14 mouse cellular contexts compared by ENCODE assay signal in genomic region chr11:75008270-75008669, GRCm38 (mm10).
"Had no signal": no experiment of that assay in that cellular context is flagged by ENCODE, and none has a peak within 500 bp of the region (broad histone marks: within the 10 kb centered on the region; RNA-seq: fewer than 3 reads in every experiment).

No protein-coding gene starts in this region.

- H3K4me3 ChIP-seq: layer of hippocampus, adult 2 months; limb, embryonic 12.5 days; midbrain, embryonic 10.5 days; neural tube, embryonic 12.5 days had no signal

- H3K4me2 ChIP-seq: limb, embryonic 12.5 days; neural tube, embryonic 12.5 days had no signal

- H3K9ac ChIP-seq: limb, embryonic 12.5 days; liver, embryonic 14.5 days; neural tube, embryonic 12.5 days had no signal

- H3K9me3 ChIP-seq: limb, embryonic 12.5 days; midbrain, embryonic 10.5 days; neural tube, embryonic 12.5 days had no signal

- ATAC-seq: lung, postnatal 0 days had no signal

- H3K27ac ChIP-seq: layer of hippocampus, adult 2 months; limb, embryonic 12.5 days; liver, embryonic 14.5 days; midbrain, embryonic 10.5 days; neural tube, embryonic 12.5 days had no signal

- H3K27me3 ChIP-seq: limb, embryonic 12.5 days; neural tube, embryonic 12.5 days had no signal

- DNase-seq: kidney, postnatal 10 days; kidney, postnatal 4 days; liver; lung, adult 2 months; lung, postnatal 36 days; midbrain, embryonic 14.5 days; thymus, adult 2 months; thymus, postnatal 25 days had no signal

- H3K36me3 ChIP-seq: limb, embryonic 12.5 days; neural tube, embryonic 12.5 days had no signal
